Mouse (Mus musculus) E14TG2a.4 (cell line): ENCODE results near the gene Mettl11b.

ENCODE experiments used
- CTCF ChIP-seq: conservative IDR thresholded peaks from 2 replicates; pipeline ENCODE4 v1.5.1; 2014; ENCODE audit warnings: low read length
- POU5F1 ChIP-seq: IDR thresholded peaks from 2 replicates; pipeline ENCODE4 v1.6.1; 2014; ENCODE audit warnings: low read length, borderline replicate concordance

GRCm38 (mm10) chr1:163700571-163700970 is 24.5 kb downstream of the Mettl11b start:
- TF ChIP-seq CTCF (no peak), POU5F1 (no peak)
